Mouse (Mus musculus): Measurements from ENCODE around the gene Gm49353. TPM values are rescaled to one million over a fixed set of nuclear protein-coding genes. Genes with fewer than 3 reads are reported as not detected.

Gm49353 gene
- total RNA-seq, 2 experiments from 2014 or later, result 28.0 to 29.8 TPM

DNA sequence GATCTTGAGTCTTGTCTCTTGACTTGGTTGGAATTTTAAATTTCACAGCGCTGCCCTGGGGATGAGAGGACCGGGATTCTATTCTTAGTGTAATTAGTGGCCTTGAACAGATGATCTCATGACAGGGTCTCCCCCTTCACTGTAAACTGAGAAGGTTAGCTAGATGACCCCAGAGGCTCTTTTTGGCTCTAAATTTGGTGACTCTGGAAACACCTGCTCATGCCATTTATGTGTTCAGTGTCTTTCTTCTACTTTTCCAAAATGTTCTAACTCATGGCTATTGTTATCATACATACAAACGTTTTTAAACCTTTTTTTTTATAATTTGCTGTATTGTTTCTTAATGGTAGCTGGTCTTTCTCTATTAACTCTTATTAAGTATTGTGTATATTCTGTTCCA, 10.0 kb downstream of the Gm49353 start:
- no peak for DNase-seq (ENCODE audit: low spot score in 2 of 2)
- no peak for TF ChIP-seq CTCF (conservative IDR thresholded peaks at IDR 0.05)
- Histone ChIP-seq H3K27ac (no peak overlapping the region), H3K4me3 (no peak overlapping the region)

- Histone ChIP-seq H3K4me3 (peak within 1 kb of the TSS; percentile 51), H3K27ac (peak within 1 kb of the TSS; percentile 78)
- no peak for TF ChIP-seq CTCF (conservative IDR thresholded peaks at IDR 0.05)
- peak; percentile 52 to 55 for DNase-seq (ENCODE audit: low spot score in 2 of 2)
These were observed 12.7 kb downstream of the Gm49353 start, which contains the start of gene 9330159F19Rik for GRCm38 (mm10) chr10:29211453-29211852. TSS of gene 9330159F19Rik (plus strand) at chr10:29211606.

GRCm38 (mm10) chr10:29213534-29214100, 14.9 kb downstream of the Gm49353 start:
- Histone ChIP-seq H3K4me3 (peak overlapping the region; percentile 51), H3K27ac (peak overlapping the region; percentile 78)
- TF ChIP-seq CTCF (conservative IDR thresholded peaks at IDR 0.05), result no peak
- DNase-seq (ENCODE audit: low spot score in 2 of 2), result peak; percentile 43 to 66

DNA sequence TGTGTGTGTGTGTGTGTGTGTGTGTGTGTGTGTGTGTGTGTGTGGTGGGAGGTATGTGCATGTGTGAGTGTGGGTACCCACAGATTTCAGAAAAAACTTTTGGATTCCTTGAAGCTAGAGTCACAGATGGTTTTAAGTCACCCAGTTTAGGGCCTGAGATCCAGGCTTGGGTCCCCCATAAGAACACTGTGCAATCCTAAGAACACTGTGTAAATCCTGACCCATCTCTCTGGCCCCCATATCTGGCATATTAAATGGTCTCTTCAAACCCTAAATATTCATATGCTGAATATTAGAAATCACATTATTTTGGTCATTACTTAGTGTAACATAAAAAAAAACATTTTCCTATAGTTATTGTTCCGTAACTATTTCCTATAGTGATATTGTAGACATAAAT, 18.2 kb downstream of the Gm49353 start:
- Histone ChIP-seq H3K4me3 (no peak overlapping the region), H3K27ac (no peak overlapping the region)
- TF ChIP-seq CTCF (conservative IDR thresholded peaks at IDR 0.05), result no peak
- no peak for DNase-seq (ENCODE audit: low spot score in 2 of 2)

DNA sequence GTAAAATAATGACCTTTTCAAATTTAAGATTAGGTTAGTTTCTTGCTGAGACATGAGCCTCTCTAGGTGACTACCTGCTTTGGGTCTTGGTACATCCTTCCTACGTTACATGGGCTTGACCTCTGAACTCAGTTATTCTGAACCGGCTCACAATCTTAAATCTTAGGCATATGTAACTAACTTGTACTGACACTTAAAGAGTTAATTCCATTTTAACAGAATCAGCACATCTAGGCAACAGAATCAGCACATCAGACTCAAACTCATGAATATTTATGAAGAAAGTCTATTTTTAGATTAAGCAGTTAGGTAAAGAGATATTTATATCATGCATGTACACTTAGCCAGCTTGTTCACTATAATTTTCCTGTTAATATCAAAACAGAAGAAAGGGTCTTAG, 18.7 kb downstream of the Gm49353 start:
- peak overlapping the region; percentile 1; the same call in 1 of the 2 replicates for H3K27ac ChIP-seq
- DNase-seq (ENCODE audit: low spot score in 2 of 2), result no peak
- no peak for TF ChIP-seq CTCF (conservative IDR thresholded peaks at IDR 0.05)
- H3K4me3 ChIP-seq, result no peak overlapping the region

DNA sequence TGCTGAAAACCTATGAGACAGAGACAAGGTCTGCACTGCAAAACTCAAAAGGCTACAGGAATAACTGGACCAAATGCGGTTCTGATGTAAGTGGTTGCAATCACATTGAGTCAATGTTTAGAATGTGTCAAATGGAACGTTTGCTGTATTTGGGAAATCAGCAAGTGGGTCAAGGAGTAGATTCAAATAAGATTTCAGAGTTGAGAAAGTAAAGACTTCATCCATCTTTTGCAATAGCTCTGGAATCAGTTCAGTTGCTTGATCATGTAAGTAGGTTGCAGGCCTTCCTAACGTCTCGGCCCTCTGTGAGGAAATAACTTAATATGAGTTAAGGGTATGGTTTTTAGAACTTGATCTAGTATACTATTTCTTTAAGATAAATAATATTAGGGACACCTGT, 26.6 kb downstream of the Gm49353 start:
- no peak overlapping the region for H3K27ac ChIP-seq
- TF ChIP-seq CTCF (conservative IDR thresholded peaks at IDR 0.05), result no peak
- no peak for DNase-seq (ENCODE audit: low spot score in 2 of 2)
- H3K4me3 ChIP-seq, result no peak overlapping the region

DNA sequence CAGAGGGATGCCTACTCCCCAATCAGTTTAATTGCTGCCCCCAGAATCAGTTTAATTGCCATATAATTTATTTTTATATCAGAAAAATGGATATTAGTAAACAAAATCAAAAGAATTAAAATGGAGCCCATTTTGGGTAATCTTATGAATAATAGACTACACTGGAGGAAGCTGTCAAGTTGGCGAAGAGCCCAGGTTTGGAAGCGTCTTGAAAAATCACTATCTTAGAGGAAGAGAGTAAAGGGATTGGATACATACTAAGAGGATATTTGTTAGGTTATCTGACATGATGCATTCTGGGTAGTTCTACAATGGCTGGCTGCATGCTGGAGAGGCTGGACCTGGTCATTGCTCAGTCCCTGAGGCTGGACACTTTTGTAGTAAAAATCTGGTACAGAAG, 32.5 kb downstream of the Gm49353 start:
- Histone ChIP-seq H3K4me3 (no peak overlapping the region), H3K27ac (peak overlapping the region; percentile 14; the same call in 1 of the 2 replicates)
- no peak for TF ChIP-seq CTCF (conservative IDR thresholded peaks at IDR 0.05)
- DNase-seq (ENCODE audit: low spot score in 2 of 2), result no peak

Other genes with a start within 250 kb of the Gm49353 start
- not detected for gene 2310057J18Rik, start 212.7 kb upstream of the Gm49353 start, total RNA-seq (2021)
- gene Soga3, start 55.1 kb upstream of the Gm49353 start, total RNA-seq (2021), result 100 to 1,000 TPM; 176 to 178 TPM
- 10 to 100 TPM; 78.0 to 82.9 TPM for gene 9330159F19Rik, start 12.7 kb downstream of the Gm49353 start, total RNA-seq (2021)
- gene Echdc1, start 114.2 kb downstream of the Gm49353 start, total RNA-seq (2021), result 10 to 100 TPM; 32.9 to 33.5 TPM
- 100 to 1,000 TPM in 1 of 2 experiments, 10 to 100 TPM in 1; 99.6 to 103 TPM for gene Rnf146, start 163.5 kb downstream of the Gm49353 start, total RNA-seq (2021)